Mouse (Mus musculus) heart, embryonic 10.5 days (tissue): ENCODE measurements around the gene Myt1. TPM values are rescaled to one million over a fixed set of nuclear protein-coding genes. Genes with fewer than 3 reads are reported as not detected.

Experiments used
- DNase-seq: peaks from one replicate; pipeline ENCODE4 v3.0.0-alpha.2; 2017; ENCODE audit warnings: low spot score
- H3K27ac ChIP-seq: fragments of 300-500 bp; sonication (generic); 2 replicates; pipeline ENCODE4 v1.5.1; 2016; ENCODE audit warnings: mild to moderate bottlenecking
- H3K27me3 ChIP-seq: fragments of 300-500 bp; sonication (generic); 2 replicates; pipeline ENCODE4 v1.6.1; 2016; ENCODE audit warnings: mild to moderate bottlenecking; ENCODE audit not compliant: poor library complexity, insufficient read depth, severe bottlenecking
- H3K36me3 ChIP-seq: fragments of 300-500 bp; sonication (generic); 2 replicates; pipeline ENCODE4 v1.6.1; 2016; ENCODE audit warnings: mild to moderate bottlenecking, moderate library complexity
- H3K4me1 ChIP-seq: fragments of 300-500 bp; sonication (generic); 2 replicates; pipeline ENCODE4 v1.6.1; 2016; ENCODE audit warnings: mild to moderate bottlenecking
- H3K4me3 ChIP-seq: fragments of 300-500 bp; sonication (generic); 2 replicates; pipeline ENCODE4 v1.5.1; 2016; ENCODE audit warnings: mild to moderate bottlenecking, moderate library complexity
- H3K9me3 ChIP-seq: fragments of 300-500 bp; sonication (generic); 2 replicates; pipeline ENCODE4 v1.6.1; 2016; ENCODE audit warnings: mild to moderate bottlenecking, moderate library complexity
- WGBS: fragments of 180-500 bp; shearing (Covaris S2); methylation state at CpG from one replicate; pipeline ENCODE4 v1.1.7; 2016; 5-methylcytosine and 5-hydroxymethylcytosine counted together
- polyA plus RNA-seq: library from polyadenylated mRNA; unstranded; fragments of >200 nt; fragmentation: Nextera tagmentation; extraction: Ambion mirVana; gene quantifications from 2 replicates; pipeline ENCODE4 v1.2.1, GENCODE M21; 2016

The Myt1 gene
- polyA plus RNA-seq: 0.05 and 0.14 TPM in 2 replicates

GRCm38 (mm10) chr2:181763006-181763830 is at the start of gene Myt1:
Myt1 (plus strand) TSS chr2:181763332.
- Histone ChIP-seq H3K36me3 (no peaks in the 10 kb centered on the region), H3K4me3 (no peak within 1 kb of the TSS), H3K27me3 (peaks cover 15% of the 10 kb centered on the region; the same call in 1 of the 2 replicates), H3K27ac (no peak within 1 kb of the TSS), H3K9me3 (no peaks in the 10 kb centered on the region), H3K4me1 (peaks cover 3% of the 10 kb centered on the region; the same call in 1 of the 2 replicates)
- 57% methylated on average over 8 of the region's 8 CpGs for WGBS
- no peak for DNase-seq

- peaks cover 2% of the 10 kb centered on the region; the same call in 1 of the 2 replicates for H3K36me3 ChIP-seq
- H3K4me1 ChIP-seq: peaks cover 21% of the 10 kb centered on the region
- no peaks in the 10 kb centered on the region for H3K27me3 ChIP-seq
- no peaks in the 10 kb centered on the region for H3K9me3 ChIP-seq
- DNase-seq: no peak
- no peak overlapping the region for H3K27ac ChIP-seq
- WGBS: 74% methylated on average over 1 of the region's 1 CpGs
- H3K4me3 ChIP-seq: no peak overlapping the region
Measured at GRCm38 (mm10) chr2:181713749-181714148, 49.4 kb upstream of the Myt1 start.

GRCm38 (mm10) chr2:181714903-181715326 is 48.2 kb upstream of the Myt1 start, which contains the start of gene Oprl1:
Oprl1 (plus strand) TSS chr2:181715016.
- Histone ChIP-seq H3K36me3 (peaks cover 13% of the 10 kb centered on the region; the same call in 1 of the 2 replicates), H3K9me3 (no peaks in the 10 kb centered on the region), H3K4me1 (peaks cover 21% of the 10 kb centered on the region), H3K27ac (peak within 1 kb of the TSS; percentile 83), H3K27me3 (no peaks in the 10 kb centered on the region), H3K4me3 (peak within 1 kb of the TSS; percentile 54)
- 0% methylated on average over 7 of the region's 7 CpGs for whole genome bisulfite sequencing
- DNase-seq: peak; percentile 85

- Histone ChIP-seq H3K4me3 (peak overlapping the region; percentile 54), H3K36me3 (peaks cover 13% of the 10 kb centered on the region; the same call in 1 of the 2 replicates), H3K27ac (peak overlapping the region; percentile 83), H3K27me3 (no peaks in the 10 kb centered on the region), H3K4me1 (peaks cover 21% of the 10 kb centered on the region), H3K9me3 (no peaks in the 10 kb centered on the region)
- WGBS: 66% methylated on average over 3 of the region's 3 CpGs
- DNase-seq: no peak
Measured at GRCm38 (mm10) chr2:181715382-181715781, 47.8 kb upstream of the Myt1 start.

GRCm38 (mm10) chr2:181716991-181717390 is 46.1 kb upstream of the Myt1 start:
- Histone ChIP-seq H3K36me3 (peaks cover 13% of the 10 kb centered on the region; the same call in 1 of the 2 replicates), H3K27me3 (no peaks in the 10 kb centered on the region), H3K27ac (no peak overlapping the region), H3K4me1 (peaks cover 21% of the 10 kb centered on the region), H3K4me3 (no peak overlapping the region), H3K9me3 (no peaks in the 10 kb centered on the region)
- 59% methylated on average over 3 of the region's 3 CpGs for WGBS
- no peak for DNase-seq

GRCm38 (mm10) chr2:181720061-181720460 is 43.1 kb upstream of the Myt1 start:
- H3K36me3 ChIP-seq: peaks cover 13% of the 10 kb centered on the region; the same call in 1 of the 2 replicates

GRCm38 (mm10) chr2:181721200-181721599 is 41.9 kb upstream of the Myt1 start:
- H3K27ac ChIP-seq: no peak overlapping the region
- H3K9me3 ChIP-seq: no peaks in the 10 kb centered on the region
- H3K36me3 ChIP-seq: peaks cover 13% of the 10 kb centered on the region; the same call in 1 of the 2 replicates
- DNase-seq: no peak
- no peaks in the 10 kb centered on the region for H3K27me3 ChIP-seq
- peaks cover 1% of the 10 kb centered on the region; the same call in 1 of the 2 replicates for H3K4me1 ChIP-seq
- no peak overlapping the region for H3K4me3 ChIP-seq

More at GRCm38 (mm10) chr2:181720061-181720460, 43.1 kb upstream of the Myt1 start:
- H3K9me3 ChIP-seq: no peaks in the 10 kb centered on the region
- DNase-seq: no peak
- H3K4me3 ChIP-seq: no peak overlapping the region
- no peaks in the 10 kb centered on the region for H3K27me3 ChIP-seq
- no peak overlapping the region for H3K27ac ChIP-seq
- 32% methylated on average over 3 of the region's 3 CpGs for WGBS
- H3K4me1 ChIP-seq: peaks cover 12% of the 10 kb centered on the region

GRCm38 (mm10) chr2:181722213-181722612 is 40.9 kb upstream of the Myt1 start:
- Histone ChIP-seq H3K36me3 (peaks cover 13% of the 10 kb centered on the region; the same call in 1 of the 2 replicates), H3K4me1 (no peaks in the 10 kb centered on the region), H3K27me3 (no peaks in the 10 kb centered on the region), H3K9me3 (no peaks in the 10 kb centered on the region), H3K27ac (no peak overlapping the region), H3K4me3 (no peak overlapping the region)
- 16% methylated on average over 3 of the region's 3 CpGs for WGBS
- no peak for DNase-seq

- Histone ChIP-seq H3K27ac (no peak overlapping the region), H3K27me3 (no peaks in the 10 kb centered on the region), H3K4me1 (no peaks in the 10 kb centered on the region), H3K9me3 (no peaks in the 10 kb centered on the region), H3K4me3 (no peak overlapping the region), H3K36me3 (no peaks in the 10 kb centered on the region)
- 55% methylated on average over 9 of the region's 9 CpGs for WGBS
- no peak for DNase-seq
Measured at GRCm38 (mm10) chr2:181727659-181728262, 35.4 kb upstream of the Myt1 start.

- Histone ChIP-seq H3K27ac (no peak overlapping the region), H3K36me3 (no peaks in the 10 kb centered on the region), H3K9me3 (no peaks in the 10 kb centered on the region), H3K4me1 (no peaks in the 10 kb centered on the region), H3K27me3 (no peaks in the 10 kb centered on the region), H3K4me3 (no peak overlapping the region)
- 67% methylated on average over 3 of the region's 3 CpGs for WGBS
- no peak for DNase-seq
Measured at GRCm38 (mm10) chr2:181730051-181730450, 33.1 kb upstream of the Myt1 start.

- 80% methylated on average over 1 of the region's 1 CpGs for WGBS
- no peaks in the 10 kb centered on the region for H3K36me3 ChIP-seq
- H3K27ac ChIP-seq: no peak overlapping the region
- no peaks in the 10 kb centered on the region for H3K9me3 ChIP-seq
- H3K4me3 ChIP-seq: no peak overlapping the region
- H3K4me1 ChIP-seq: no peaks in the 10 kb centered on the region
- no peak for DNase-seq
- no peaks in the 10 kb centered on the region for H3K27me3 ChIP-seq
Measured at GRCm38 (mm10) chr2:181752626-181753025, 10.5 kb upstream of the Myt1 start.

GRCm38 (mm10) chr2:181758147-181758725 is 4.9 kb upstream of the Myt1 start:
- H3K4me1 ChIP-seq: peaks cover 3% of the 10 kb centered on the region; the same call in 1 of the 2 replicates
- WGBS: 63% methylated on average over 2 of the region's 2 CpGs
- peaks cover 8% of the 10 kb centered on the region; the same call in 1 of the 2 replicates for H3K27me3 ChIP-seq
- H3K27ac ChIP-seq: no peak overlapping the region
- no peak overlapping the region for H3K4me3 ChIP-seq
- no peak for DNase-seq
- no peaks in the 10 kb centered on the region for H3K36me3 ChIP-seq
- no peaks in the 10 kb centered on the region for H3K9me3 ChIP-seq
